Mouse (Mus musculus): ENCODE measurements around the gene 4933430I17Rik. TPM values are rescaled to one million over a fixed set of nuclear protein-coding genes. Genes with fewer than 3 reads are reported as not detected.

The 4933430I17Rik gene
- polyA plus RNA-seq, 1 experiment, result 0.13 TPM

GRCm38 (mm10) chr4:62501534-62501933 is 23.6 kb upstream of the 4933430I17Rik start:
- Histone ChIP-seq H3K4me3 (ENCODE audit: insufficient read depth, poor library complexity, severe bottlenecking) (peak overlapping the region; percentile 91), H3K36me3 (ENCODE audit: control insufficient read depth, insufficient read depth) (peaks cover 8% of the 10 kb centered on the region), H3K79me2 (ENCODE audit: control insufficient read depth, insufficient read depth) (no peaks in the 10 kb centered on the region), H3K27me3 (ENCODE audit: control insufficient read depth, insufficient read depth, insufficient read length) (no peaks in the 10 kb centered on the region), H3K79me3 (ENCODE audit: low read depth) (no peaks in the 10 kb centered on the region), H3ac (ENCODE audit: control insufficient read depth, insufficient read length, low read depth) (peak overlapping the region; percentile 81)
- TF ChIP-seq MAX (IDR thresholded peaks at IDR 0.05), result no peak
- no peak for TF ChIP-seq MYOG (IDR thresholded peaks at IDR 0.05; ENCODE audit: control insufficient read depth, extremely low read depth, insufficient read length)
- TF ChIP-seq MYOD1 (IDR thresholded peaks at IDR 0.05; ENCODE audit: control insufficient read depth, insufficient read length, low read depth), result no peak
- TF ChIP-seq CTCF (IDR thresholded peaks at IDR 0.05; ENCODE audit: control insufficient read depth, insufficient read depth, insufficient read length), result no peak
- no peak for TF ChIP-seq USF1 (IDR thresholded peaks at IDR 0.05; ENCODE audit: low read depth)
- no peak for TF ChIP-seq FOSL1 (IDR thresholded peaks at IDR 0.05; ENCODE audit: insufficient read depth, low read length, poor library complexity, severe bottlenecking)
- no peak for TF ChIP-seq CEBPB (IDR thresholded peaks at IDR 0.05; ENCODE audit: low read depth)

- H3K79me2 ChIP-seq (ENCODE audit: control insufficient read depth, insufficient read depth), result no peaks in the 10 kb centered on the region
- no peaks in the 10 kb centered on the region for H3K79me3 ChIP-seq (ENCODE audit: low read depth)
- peak overlapping the region; percentile 91 for H3K4me3 ChIP-seq (ENCODE audit: insufficient read depth, poor library complexity, severe bottlenecking)
- peak overlapping the region; percentile 81 for H3ac ChIP-seq (ENCODE audit: control insufficient read depth, insufficient read length, low read depth)
- peaks cover 9% of the 10 kb centered on the region for H3K36me3 ChIP-seq (ENCODE audit: control insufficient read depth, insufficient read depth)
- peak; percentile 54 for TF ChIP-seq MAX (IDR thresholded peaks at IDR 0.05)
- TF ChIP-seq CEBPB (IDR thresholded peaks at IDR 0.05; ENCODE audit: low read depth), result no peak
- H3K27me3 ChIP-seq (ENCODE audit: control insufficient read depth, insufficient read depth, insufficient read length), result no peaks in the 10 kb centered on the region
These were observed 23.0 kb upstream of the 4933430I17Rik start for GRCm38 (mm10) chr4:62501964-62502732.

GRCm38 (mm10) chr4:62502969-62503368 is 22.2 kb upstream of the 4933430I17Rik start:
- H3ac ChIP-seq (ENCODE audit: control insufficient read depth, insufficient read length, low read depth), result no peak overlapping the region
- H3K79me2 ChIP-seq (ENCODE audit: control insufficient read depth, insufficient read depth), result no peaks in the 10 kb centered on the region
- TF ChIP-seq CEBPB (IDR thresholded peaks at IDR 0.05; ENCODE audit: low read depth), result no peak
- no peak for TF ChIP-seq MYOG (IDR thresholded peaks at IDR 0.05; ENCODE audit: control insufficient read depth, extremely low read depth, insufficient read length)
- no peak for TF ChIP-seq USF1 (IDR thresholded peaks at IDR 0.05; ENCODE audit: low read depth)
- no peak for TF ChIP-seq MAX (IDR thresholded peaks at IDR 0.05)
- no peak for TF ChIP-seq MYOD1 (IDR thresholded peaks at IDR 0.05; ENCODE audit: control insufficient read depth, insufficient read length, low read depth)
- H3K4me3 ChIP-seq (ENCODE audit: insufficient read depth, poor library complexity, severe bottlenecking), result no peak overlapping the region
- H3K36me3 ChIP-seq (ENCODE audit: control insufficient read depth, insufficient read depth), result peaks cover 17% of the 10 kb centered on the region
- no peaks in the 10 kb centered on the region for H3K79me3 ChIP-seq (ENCODE audit: low read depth)
- no peaks in the 10 kb centered on the region for H3K27me3 ChIP-seq (ENCODE audit: control insufficient read depth, insufficient read depth, insufficient read length)

GRCm38 (mm10) chr4:62503374-62503970 is 21.7 kb upstream of the 4933430I17Rik start, which contains the start of gene Hdhd3:
Gene Hdhd3 (minus strand): TSS chr4:62503467.
- H3K79me2 ChIP-seq (ENCODE audit: control insufficient read depth, insufficient read depth), result no peaks in the 10 kb centered on the region
- TF ChIP-seq MAX (IDR thresholded peaks at IDR 0.05) (no peak), MYOG (IDR thresholded peaks at IDR 0.05; ENCODE audit: control insufficient read depth, extremely low read depth, insufficient read length) (no peak), MYOD1 (IDR thresholded peaks at IDR 0.05; ENCODE audit: control insufficient read depth, insufficient read length, low read depth) (no peak), CEBPB (IDR thresholded peaks at IDR 0.05; ENCODE audit: low read depth) (no peak), FOSL1 (IDR thresholded peaks at IDR 0.05; ENCODE audit: insufficient read depth, low read length, poor library complexity, severe bottlenecking) (no peak), CTCF (IDR thresholded peaks at IDR 0.05; ENCODE audit: control insufficient read depth, insufficient read depth, insufficient read length) (no peak), USF1 (IDR thresholded peaks at IDR 0.05; ENCODE audit: low read depth) (no peak)
- H3K79me3 ChIP-seq (ENCODE audit: low read depth), result no peaks in the 10 kb centered on the region
- peaks cover 22% of the 10 kb centered on the region for H3K36me3 ChIP-seq (ENCODE audit: control insufficient read depth, insufficient read depth)
- H3K27me3 ChIP-seq (ENCODE audit: control insufficient read depth, insufficient read depth, insufficient read length), result no peaks in the 10 kb centered on the region
- peak within 1 kb of the TSS; percentile 91 for H3K4me3 ChIP-seq (ENCODE audit: insufficient read depth, poor library complexity, severe bottlenecking)
- H3ac ChIP-seq (ENCODE audit: control insufficient read depth, insufficient read length, low read depth), result peak within 1 kb of the TSS; percentile 81

GRCm38 (mm10) chr4:62505991-62506390 is 19.2 kb upstream of the 4933430I17Rik start:
- H3K27me3 ChIP-seq (ENCODE audit: control insufficient read depth, insufficient read depth, insufficient read length), result no peaks in the 10 kb centered on the region
- no peak overlapping the region for H3K4me3 ChIP-seq (ENCODE audit: insufficient read depth, poor library complexity, severe bottlenecking)
- no peak for TF ChIP-seq CTCF (IDR thresholded peaks at IDR 0.05; ENCODE audit: control insufficient read depth, insufficient read depth, insufficient read length)
- TF ChIP-seq USF1 (IDR thresholded peaks at IDR 0.05; ENCODE audit: low read depth), result peak; percentile 31
- TF ChIP-seq CEBPB (IDR thresholded peaks at IDR 0.05; ENCODE audit: low read depth), result no peak
- H3ac ChIP-seq (ENCODE audit: control insufficient read depth, insufficient read length, low read depth), result no peak overlapping the region
- no peaks in the 10 kb centered on the region for H3K79me2 ChIP-seq (ENCODE audit: control insufficient read depth, insufficient read depth)
- peaks cover 40% of the 10 kb centered on the region for H3K36me3 ChIP-seq (ENCODE audit: control insufficient read depth, insufficient read depth)
- no peaks in the 10 kb centered on the region for H3K79me3 ChIP-seq (ENCODE audit: low read depth)

- peaks cover 48% of the 10 kb centered on the region for H3K36me3 ChIP-seq (ENCODE audit: control insufficient read depth, insufficient read depth)
- H3K27me3 ChIP-seq (ENCODE audit: control insufficient read depth, insufficient read depth, insufficient read length), result no peaks in the 10 kb centered on the region
- TF ChIP-seq MYOG (IDR thresholded peaks at IDR 0.05; ENCODE audit: control insufficient read depth, extremely low read depth, insufficient read length) (no peak), CTCF (IDR thresholded peaks at IDR 0.05; ENCODE audit: control insufficient read depth, insufficient read depth, insufficient read length) (peak; percentile 72)
- no peaks in the 10 kb centered on the region for H3K79me3 ChIP-seq (ENCODE audit: low read depth)
- H3K4me3 ChIP-seq (ENCODE audit: insufficient read depth, poor library complexity, severe bottlenecking), result no peak overlapping the region
- H3ac ChIP-seq (ENCODE audit: control insufficient read depth, insufficient read length, low read depth), result no peak overlapping the region
- no peaks in the 10 kb centered on the region for H3K79me2 ChIP-seq (ENCODE audit: control insufficient read depth, insufficient read depth)
These were observed 18.4 kb upstream of the 4933430I17Rik start for GRCm38 (mm10) chr4:62506798-62507197.
